Mouse (Mus musculus) midbrain, postnatal 0 days (tissue): Measurements from ENCODE around the gene Golt1b. TPM values are rescaled to one million over a fixed set of nuclear protein-coding genes. Genes with fewer than 3 reads are reported as not detected.

ENCODE experiments used
- ATAC-seq: fragments of 200-750 bp; cut with Nextera tagmentation; 2 replicates; pipeline ENCODE4 v1.8.0; 2017; ENCODE audit warnings: moderate number of reproducible peaks, mild to moderate bottlenecking, moderate TSS enrichment, moderate library complexity; ENCODE audit not compliant: low FRiP score
- DNase-seq: peaks from one replicate; pipeline ENCODE4 v3.0.0-alpha.2; 2015; ENCODE audit warnings: low spot score
- H3K27ac ChIP-seq: fragments of 300-500 bp; sonication (generic); 2 replicates; pipeline ENCODE4 v1.5.1; 2014; ENCODE audit warnings: low read depth, mild to moderate bottlenecking, low read length, mixed read lengths
- H3K27me3 ChIP-seq: fragments of 300-500 bp; sonication (generic); 2 replicates; pipeline ENCODE4 v1.6.1; 2014; ENCODE audit warnings: low read length, control low read depth, mixed read lengths; ENCODE audit not compliant: insufficient read depth
- H3K36me3 ChIP-seq: fragments of 300-500 bp; sonication (generic); 2 replicates; pipeline ENCODE4 v1.6.1; 2014; ENCODE audit warnings: low read length, control low read depth, mixed read lengths; ENCODE audit not compliant: insufficient read depth
- H3K4me1 ChIP-seq: fragments of 300-500 bp; sonication (generic); 2 replicates; pipeline ENCODE4 v1.6.1; 2014; ENCODE audit warnings: mild to moderate bottlenecking, control low read depth, antibody characterized with exemption, low read length, mixed read lengths; ENCODE audit not compliant: insufficient read depth
- H3K4me2 ChIP-seq: fragments of 300-500 bp; sonication (generic); 2 replicates; pipeline ENCODE4 v1.6.1; 2014; ENCODE audit warnings: low read depth, mild to moderate bottlenecking, low read length, mixed read lengths; ENCODE audit not compliant: poor library complexity, severe bottlenecking
- H3K4me3 ChIP-seq: fragments of 300-500 bp; sonication (generic); 2 replicates; pipeline ENCODE4 v1.5.1; 2014; ENCODE audit warnings: low read depth, mild to moderate bottlenecking, low read length, moderate library complexity
- H3K9ac ChIP-seq: fragments of 300-500 bp; sonication (generic); replicated peaks from 2 replicates; pipeline ENCODE4 v1.6.1; 2014; ENCODE audit warnings: mild to moderate bottlenecking, low read length, moderate library complexity, mixed read lengths; ENCODE audit not compliant: poor library complexity, severe bottlenecking
- H3K9me3 ChIP-seq: fragments of 300-500 bp; sonication (generic); 2 replicates; pipeline ENCODE4 v1.6.1; 2016; ENCODE audit warnings: low read length, control low read depth
- CTCF ChIP-seq: IDR thresholded peaks from 2 replicates; pipeline ENCODE4 v1.5.1; 2016; ENCODE audit warnings: antibody characterized with exemption, mild to moderate bottlenecking
- WGBS: fragments of 180-500 bp; shearing (Covaris S2); extraction: QIAGEN DNeasy Blood & Tissue Kit; methylation state at CpG from one replicate; pipeline ENCODE4 v1.1.7; 2014; 5-methylcytosine and 5-hydroxymethylcytosine counted together
- polyA plus RNA-seq: library from polyadenylated mRNA; unstranded; fragments of >200 nt; fragmentation: Nextera tagmentation; extraction: Ambion mirVana; gene quantifications from 2 replicates; pipeline ENCODE4 v1.2.1, GENCODE M21; 2015
- total RNA-seq: library from RNA; depleted of rRNA; stranded (reverse); fragments of >200 nt; gene quantifications from 2 replicates; pipeline ENCODE4 v1.2.3, GENCODE M21; 2014; rRNA removed

Gene Golt1b
- total RNA-seq (46.3 and 52.9 TPM in 2 replicates), polyA plus RNA-seq (72.7 and 74.6 TPM in 2 replicates)

DNA sequence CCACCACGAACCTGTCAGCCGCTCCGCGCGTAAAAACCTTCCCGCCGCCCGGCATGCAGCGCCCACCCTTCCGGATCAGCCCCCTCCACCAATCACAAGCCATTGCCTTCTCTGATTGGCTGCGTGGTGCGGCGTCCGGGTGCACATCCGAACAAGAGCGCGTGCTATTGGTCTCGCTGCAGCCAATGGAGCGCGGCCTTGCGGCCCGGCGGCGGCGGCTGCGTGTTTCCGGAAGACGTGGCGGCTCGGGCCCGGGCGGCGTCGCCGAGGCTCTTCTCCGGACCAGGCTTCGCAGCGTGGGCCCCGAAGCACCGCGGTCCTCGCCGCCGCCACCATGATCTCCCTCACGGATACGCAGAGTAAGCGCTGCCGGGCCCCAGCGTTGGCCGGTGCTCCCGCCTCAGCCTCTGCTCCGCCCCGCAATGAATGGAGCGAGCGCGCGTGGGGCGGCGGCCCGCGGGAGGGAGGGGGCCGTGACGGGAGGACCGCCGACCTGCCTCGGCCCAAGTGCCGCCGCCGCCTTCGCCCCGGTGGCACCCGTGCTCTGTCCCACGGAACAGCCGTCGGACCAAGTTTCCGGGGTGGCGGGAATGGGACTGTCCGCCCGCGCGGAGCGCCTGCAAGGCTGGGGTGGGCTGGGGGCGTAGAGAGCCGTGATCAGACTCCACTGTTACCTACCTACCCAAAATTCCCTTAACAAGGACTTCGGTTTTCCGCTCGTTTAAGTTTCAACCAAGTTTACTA lies at the start of gene Golt1b, which contains the start of gene Recql:
Golt1b (plus strand) TSS at position 211 of the 744 bp plus-strand sequence.
Recql (minus strand) TSS at position 77 of the 744 bp plus-strand sequence.
- H3K4me1 ChIP-seq = peaks cover 5% of the 10 kb centered on the region; the same call in 1 of the 2 replicates
- DNase-seq = peak; percentile 97
- TF ChIP-seq CTCF = no peak
- peak within 1 kb of the TSS; percentile 77 for H3K9ac ChIP-seq
- no peaks in the 10 kb centered on the region for H3K9me3 ChIP-seq
- ATAC-seq = peak; percentile 100
- H3K36me3 ChIP-seq = no peaks in the 10 kb centered on the region
- WGBS = under 1% methylated on average over 64 of the region's 87 CpGs
- H3K27ac ChIP-seq = peak within 1 kb of the TSS; percentile 51; the same call in 1 of the 2 replicates
- peak within 1 kb of the TSS; percentile 84 for H3K4me3 ChIP-seq
- no peaks in the 10 kb centered on the region for H3K27me3 ChIP-seq
- peak within 1 kb of the TSS; percentile 78 for H3K4me2 ChIP-seq

GRCm38 (mm10) chr6:142338961-142339360 lies 48.1 kb upstream of the Golt1b start:
- WGBS = 70% methylated on average over 2 of the region's 2 CpGs
- ATAC-seq = no peak
- Histone ChIP-seq H3K27ac (no peak overlapping the region), H3K9ac (no peak overlapping the region), H3K36me3 (no peaks in the 10 kb centered on the region), H3K4me2 (no peak overlapping the region), H3K4me3 (no peak overlapping the region), H3K9me3 (no peaks in the 10 kb centered on the region), H3K27me3 (no peaks in the 10 kb centered on the region), H3K4me1 (no peaks in the 10 kb centered on the region)
- no peak for DNase-seq
- TF ChIP-seq CTCF = no peak

DNA sequence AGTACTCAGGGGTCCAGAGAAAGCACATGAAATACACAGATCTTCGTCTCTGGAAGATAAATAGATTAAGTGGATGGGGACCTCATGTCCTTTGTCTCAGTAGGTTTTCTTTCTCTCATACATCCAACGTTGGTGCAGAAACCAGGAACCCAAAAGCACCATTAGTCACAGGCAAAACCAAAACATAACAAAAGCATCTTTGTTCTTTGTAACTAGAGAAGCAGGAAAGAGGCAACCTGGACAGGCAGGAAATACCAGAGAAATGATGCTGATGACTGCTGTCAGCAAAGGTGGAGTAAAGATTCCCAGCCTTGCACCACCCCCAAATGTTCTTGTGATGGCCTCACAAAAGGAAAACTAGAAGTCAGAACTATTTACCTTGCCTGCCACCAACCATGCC lies 47.4 kb upstream of the Golt1b start:
- ATAC-seq (no peak), DNase-seq (no peak)
- no peaks in the 10 kb centered on the region for H3K9me3 ChIP-seq
- no peak overlapping the region for H3K4me3 ChIP-seq
- WGBS = 44% methylated on average over 2 of the region's 2 CpGs
- no peaks in the 10 kb centered on the region for H3K27me3 ChIP-seq
- H3K9ac ChIP-seq = no peak overlapping the region
- H3K4me2 ChIP-seq = no peak overlapping the region
- H3K27ac ChIP-seq = no peak overlapping the region
- no peak for TF ChIP-seq CTCF
- no peaks in the 10 kb centered on the region for H3K36me3 ChIP-seq
- no peaks in the 10 kb centered on the region for H3K4me1 ChIP-seq

DNA sequence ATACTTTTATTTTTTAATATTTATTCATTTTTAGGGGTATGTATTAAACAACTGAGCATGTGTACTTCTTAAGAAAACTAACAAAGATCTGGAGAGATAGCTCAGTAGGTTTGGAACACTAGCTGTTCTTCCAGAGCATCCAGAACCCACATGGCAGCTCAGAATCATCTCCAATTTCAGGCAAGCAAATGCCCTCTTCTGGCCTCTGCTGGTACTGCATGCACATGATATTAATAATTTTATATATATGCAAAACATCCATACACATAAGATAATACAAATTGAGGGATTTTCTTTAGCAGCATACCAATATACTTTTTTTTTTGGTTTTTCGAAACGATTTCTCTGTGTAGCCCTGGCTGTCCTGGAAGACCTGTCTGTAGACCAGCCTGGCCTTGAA lies 43.5 kb upstream of the Golt1b start:
- no peak overlapping the region for H3K9ac ChIP-seq
- no peaks in the 10 kb centered on the region for H3K27me3 ChIP-seq
- peak; percentile 87 for TF ChIP-seq CTCF
- DNase-seq (peak; percentile 65), ATAC-seq (no peak)
- no peak overlapping the region for H3K4me3 ChIP-seq
- no peak overlapping the region for H3K4me2 ChIP-seq
- H3K9me3 ChIP-seq = no peaks in the 10 kb centered on the region
- no peaks in the 10 kb centered on the region for H3K4me1 ChIP-seq
- H3K36me3 ChIP-seq = peaks cover under 1% of the 10 kb centered on the region; the same call in 1 of the 2 replicates
- WGBS = 87% methylated on average over 2 of the region's 2 CpGs
- no peak overlapping the region for H3K27ac ChIP-seq

- H3K4me3 ChIP-seq = peak within 1 kb of the TSS; percentile 45
- peak within 1 kb of the TSS; percentile 45 for H3K9ac ChIP-seq
- H3K36me3 ChIP-seq = peaks cover 14% of the 10 kb centered on the region; the same call in 1 of the 2 replicates
- TF ChIP-seq CTCF = peak; percentile 38
- no peaks in the 10 kb centered on the region for H3K4me1 ChIP-seq
- no peaks in the 10 kb centered on the region for H3K9me3 ChIP-seq
- no peaks in the 10 kb centered on the region for H3K27me3 ChIP-seq
- peak within 1 kb of the TSS; percentile 54 for H3K4me2 ChIP-seq
- peak; percentile 91 for ATAC-seq
- peak; percentile 97 for DNase-seq
- under 1% methylated on average over 48 of the region's 48 CpGs for WGBS
- H3K27ac ChIP-seq = peak within 1 kb of the TSS; percentile 60
Observed at GRCm38 (mm10) chr6:142345440-142346038, 41.5 kb upstream of the Golt1b start, which contains the start of gene Pyroxd1. Gene Pyroxd1, plus strand, starts transcription at chr6:142345654.
